Comparison of ENCODE assay signal across 26 mouse cellular contexts in the genomic region with DNA sequence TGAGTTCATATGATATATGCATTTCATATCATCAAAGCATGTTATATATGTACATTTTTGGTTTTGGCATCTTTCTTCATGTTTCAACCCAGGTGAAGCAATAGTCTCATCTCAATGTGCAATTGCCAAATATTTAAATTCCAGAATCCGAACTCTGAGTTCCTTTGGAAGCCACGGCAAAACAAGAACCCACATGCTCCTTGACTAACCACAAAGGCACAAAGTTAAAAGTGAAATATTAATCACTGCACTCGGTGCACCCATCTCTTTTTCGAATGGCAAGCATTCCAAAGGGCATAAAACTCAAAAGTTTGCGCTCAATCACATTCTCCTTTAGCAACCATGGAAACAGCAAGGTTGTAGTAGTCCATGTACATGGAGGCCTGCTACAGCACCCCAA. TPM values are rescaled to one million over a fixed set of nuclear protein-coding genes. Genes with fewer than 3 reads are reported as not detected.
DNase-seq lines count a peak whose midpoint lies in the region; ATAC-seq and TF ChIP-seq lines count a peak whose summit lies in the region.
"Had no signal": no experiment of that assay in that cellular context is flagged by ENCODE, and none has a peak within 500 bp of the region (broad histone marks: within the 10 kb centered on the region; RNA-seq: fewer than 3 reads in every experiment).

No protein-coding gene starts in this region.

- no peaks in the 10 kb centered on the region for H3K4me1 ChIP-seq in kidney, embryonic 16.5 days (ENCODE audit: insufficient read depth, low read length)
- peaks cover 24% of the 10 kb centered on the region; the same call in 1 of the 2 replicates for H3K4me1 ChIP-seq in liver, adult 2 months (ENCODE audit: control insufficient read depth, insufficient read depth, low read length)
- no peaks in the 10 kb centered on the region for H3K4me1 ChIP-seq in liver, embryonic 11.5 days (replicated peaks; ENCODE audit: control insufficient read depth, insufficient read depth, low read length)
- H3K4me1 ChIP-seq: embryonic facial prominence, embryonic 10.5 days; embryonic facial prominence, embryonic 12.5 days; forebrain, embryonic 13.5 days had no signal

- peaks cover 3% of the 10 kb centered on the region; the same call in 1 of the 2 replicates for H3K79me2 ChIP-seq in liver, adult 2 months (ENCODE audit: control insufficient read depth, insufficient read depth, low read length)

- H3K36me3 ChIP-seq in kidney, embryonic 16.5 days (ENCODE audit: insufficient read depth, low read length): no peaks in the 10 kb centered on the region
- H3K36me3 ChIP-seq in liver, adult 2 months (ENCODE audit: control insufficient read depth, insufficient read depth, low read length): no peaks in the 10 kb centered on the region
- H3K36me3 ChIP-seq in liver, embryonic 11.5 days (ENCODE audit: control insufficient read depth, insufficient read depth, low read length): no peaks in the 10 kb centered on the region
- H3K36me3 ChIP-seq: embryonic facial prominence, embryonic 10.5 days; embryonic facial prominence, embryonic 12.5 days; G1E had no signal

- H3K9me3 ChIP-seq in kidney, embryonic 16.5 days (ENCODE audit: low read length): no peaks in the 10 kb centered on the region
- no peaks in the 10 kb centered on the region for H3K9me3 ChIP-seq in liver, embryonic 11.5 days (ENCODE audit: control insufficient read depth, low read length)
- H3K9me3 ChIP-seq: embryonic facial prominence, embryonic 10.5 days; embryonic facial prominence, embryonic 12.5 days; forebrain, embryonic 13.5 days; G1E had no signal

- DNase-seq in kidney, adult 11 months: peak; percentile 48
- DNase-seq in kidney, adult 8-10 months: peak; percentile 53 to 71
- no peak for DNase-seq in kidney, postnatal 4 days
- peak; percentile 21 for DNase-seq in kidney, postnatal 14 days
- no peak for DNase-seq in kidney, adult 18-20 months
- peak; percentile 98 for DNase-seq in liver, adult 2 months (ENCODE audit: extremely low read depth, low read depth, low spot score)
- no peak for DNase-seq in liver, embryonic 11.5 days (ENCODE audit: low spot score)
- DNase-seq: adrenal gland, adult 8-10 months; adrenal gland, postnatal 14 days; adrenal gland, postnatal 36 days; B cell, adult 2 months; cerebellum, adult 11-12 months; cerebellum, adult 2 months; cerebellum, adult 9-10 months; cerebellum, postnatal 10 days; cerebellum, postnatal 25 days had no signal

- no peak overlapping the region for H3K4me2 ChIP-seq in kidney, embryonic 16.5 days (replicated peaks; ENCODE audit: low read depth, low read length)
- no peak overlapping the region for H3K4me2 ChIP-seq in liver, embryonic 11.5 days
- H3K4me2 ChIP-seq: embryonic facial prominence, embryonic 12.5 days; forebrain, embryonic 13.5 days had no signal

- no peak overlapping the region for H3K4me3 ChIP-seq in kidney, embryonic 16.5 days (ENCODE audit: low read length)
- H3K4me3 ChIP-seq in liver, adult 2 months (ENCODE audit: insufficient read depth, low read depth, low read length): no peak overlapping the region; the same call in 1 of the 2 replicates
- H3K4me3 ChIP-seq in liver, embryonic 11.5 days (ENCODE audit: low read depth, low read length): no peak overlapping the region
- H3K4me3 ChIP-seq: embryonic facial prominence, embryonic 10.5 days; embryonic facial prominence, embryonic 12.5 days; forebrain, embryonic 13.5 days had no signal

- no peak for ATAC-seq in kidney, embryonic 16.5 days (ENCODE audit: low FRiP score, low TSS enrichment)
- no peak for ATAC-seq in liver, embryonic 11.5 days (replicated peaks; ENCODE audit: low FRiP score)
- ATAC-seq: activated CD4-positive, CD25-positive, alpha-beta regulatory T cell, adult 4 months; CD4-positive, CD25-positive, alpha-beta regulatory T cell, adult 4 months; forebrain, embryonic 13.5 days; Patski had no signal

- no peak for TF ChIP-seq POLR2A in liver, adult 2 months (IDR thresholded peaks at IDR 0.05; ENCODE audit: extremely low read depth, insufficient read depth, low read length)

- no peak overlapping the region for H3K27ac ChIP-seq in kidney, embryonic 16.5 days (ENCODE audit: low read length)
- peak overlapping the region; percentile 78 for H3K27ac ChIP-seq in liver, adult 2 months (replicated peaks; ENCODE audit: insufficient read depth, low read depth, low read length)
- no peak overlapping the region for H3K27ac ChIP-seq in liver, embryonic 11.5 days (ENCODE audit: low read depth, low read length)
- H3K27ac ChIP-seq: embryonic facial prominence, embryonic 10.5 days; embryonic facial prominence, embryonic 12.5 days; forebrain, embryonic 13.5 days had no signal

- 84% methylated on average over 5 of the region's 5 CpGs for WGBS in kidney, embryonic 16.5 days
- WGBS in liver, adult 2 months: 31% methylated on average over 5 of the region's 5 CpGs
- 78% methylated on average over 5 of the region's 5 CpGs for WGBS in liver, embryonic 11.5 days

- TF ChIP-seq CTCF in liver, adult 2 months (IDR thresholded peaks at IDR 0.05; ENCODE audit: low read depth, low read length): no peak

- no peak overlapping the region for H3K9ac ChIP-seq in kidney, embryonic 16.5 days (replicated peaks; ENCODE audit: low read length)
- H3K9ac ChIP-seq in liver, adult 2 months (ENCODE audit: low read depth, low read length): peak overlapping the region; percentile 4; the same call in 1 of the 2 replicates
- H3K9ac ChIP-seq in liver, embryonic 11.5 days (ENCODE audit: low read depth, low read length): no peak overlapping the region
- H3K9ac ChIP-seq: embryonic facial prominence, embryonic 12.5 days; forebrain, embryonic 13.5 days had no signal

- no peaks in the 10 kb centered on the region for H3K27me3 ChIP-seq in kidney, embryonic 16.5 days (ENCODE audit: insufficient read depth, low read length)
- no peaks in the 10 kb centered on the region for H3K27me3 ChIP-seq in liver, adult 2 months (ENCODE audit: control insufficient read depth, insufficient read depth, low read length)
- no peaks in the 10 kb centered on the region for H3K27me3 ChIP-seq in liver, embryonic 11.5 days (replicated peaks; ENCODE audit: control insufficient read depth, insufficient read depth, low read length)
- H3K27me3 ChIP-seq: CH12.LX; embryonic facial prominence, embryonic 12.5 days; forebrain, embryonic 13.5 days; Patski had no signal

RNA-seq across cellular contexts. Expression of a gene that starts 10.0 kb away (rescaled TPM):
- polyA plus RNA-seq in kidney, embryonic 16.5 days (2015; fragmentation: Nextera tagmentation; extraction: Ambion mirVana): 4.9 and 5.1 TPM in 2 replicates
- total RNA-seq in liver, adult 2 months (2014; rRNA removed): 282 and 399 TPM in 2 replicates
- 11.1 and 23.0 TPM in 2 replicates for polyA plus RNA-seq in liver, adult 2 months (2012; rRNA removed)
- polyA plus RNA-seq in liver, embryonic 11.5 days (2014; fragmentation: Nextera tagmentation; extraction: Ambion mirVana): not detected in 2 replicates
- total RNA-seq: CH12.LX had no signal
- polyA plus RNA-seq: embryonic facial prominence, embryonic 10.5 days; embryonic facial prominence, embryonic 12.5 days; forebrain, embryonic 11.5 days; G1E had no signal

Comparison
In these comparisons a context has a peak if more than half of its experiments do, and no peak if none do; other contexts are left out.
1. DNase-seq: peak in kidney, adult 11 months (single experiment), kidney, adult 8-10 months (2 of 2), kidney, postnatal 14 days (single experiment) and liver, adult 2 months (single experiment); none in kidney, postnatal 4 days (0 of 2), kidney, adult 18-20 months (single experiment) and liver, embryonic 11.5 days (single experiment).